Comparison of ENCODE assay signal across 8 mouse cellular contexts in genomic region chr16:93006321-93006984, GRCm38 (mm10).
DNase-seq lines count a peak whose midpoint lies in the region; ATAC-seq lines count a peak whose summit lies in the region.

No protein-coding gene starts in this region.

- H3K9ac ChIP-seq in embryonic facial prominence, embryonic 11.5 days (replicated peaks; ENCODE audit: low read length) = no peak overlapping the region
- no peak overlapping the region for H3K9ac ChIP-seq in heart, embryonic 11.5 days (ENCODE audit: low read depth, low read length)
- H3K9ac ChIP-seq in kidney, embryonic 15.5 days = no peak overlapping the region
- H3K9ac ChIP-seq in midbrain, embryonic 14.5 days (replicated peaks; ENCODE audit: low read length) = no peak overlapping the region

- intact Hi-C loops in left cerebral cortex, postnatal 14 days (cut with DNase I) = no loop called here

- 3% methylated on average over 21 of the region's 21 CpGs for WGBS in embryonic facial prominence, embryonic 11.5 days
- WGBS in heart, embryonic 11.5 days (ENCODE audit: insufficient replicate concordance) = 4% methylated on average over 21 of the region's 21 CpGs
- WGBS in kidney, embryonic 15.5 days = 4% methylated on average over 21 of the region's 21 CpGs
- 6% methylated on average over 21 of the region's 21 CpGs for WGBS in midbrain, embryonic 14.5 days

- H3K36me3 ChIP-seq in embryonic facial prominence, embryonic 11.5 days (replicated peaks; ENCODE audit: control insufficient read depth, insufficient read depth, low read depth, low read length) = no peaks in the 10 kb centered on the region
- H3K36me3 ChIP-seq in heart, embryonic 11.5 days (ENCODE audit: control insufficient read depth, insufficient read depth, low read length) = no peaks in the 10 kb centered on the region
- no peaks in the 10 kb centered on the region for H3K36me3 ChIP-seq in kidney, embryonic 15.5 days
- no peaks in the 10 kb centered on the region for H3K36me3 ChIP-seq in midbrain, embryonic 14.5 days (ENCODE audit: control insufficient read depth, insufficient read depth, low read length)

- no peak for ATAC-seq in embryonic facial prominence, embryonic 11.5 days (replicated peaks; ENCODE audit: insufficient number of reproducible peaks, low FRiP score, low TSS enrichment, low read depth)
- ATAC-seq in heart, embryonic 11.5 days (replicated peaks; ENCODE audit: insufficient number of reproducible peaks, low FRiP score, low TSS enrichment) = no peak
- peak; percentile 79; the same call in 1 of the 2 replicates for ATAC-seq in kidney, embryonic 15.5 days (replicated peaks; ENCODE audit: low FRiP score)
- no peak for ATAC-seq in midbrain, embryonic 14.5 days (ENCODE audit: low FRiP score, low TSS enrichment)
- ATAC-seq in megakaryocyte, adult 5-6 weeks (ENCODE audit: poor library complexity, severe bottlenecking) = no peak

- H3K4me1 ChIP-seq in embryonic facial prominence, embryonic 11.5 days (ENCODE audit: control insufficient read depth, insufficient read depth, low read length) = no peaks in the 10 kb centered on the region
- H3K4me1 ChIP-seq in heart, embryonic 11.5 days (ENCODE audit: control insufficient read depth, insufficient read depth, low read length) = no peaks in the 10 kb centered on the region
- H3K4me1 ChIP-seq in kidney, embryonic 15.5 days = peaks cover 10% of the 10 kb centered on the region
- H3K4me1 ChIP-seq in midbrain, embryonic 14.5 days (ENCODE audit: control insufficient read depth, insufficient read depth, low read length) = peaks cover 11% of the 10 kb centered on the region

- peak; percentile 50 to 61 for DNase-seq in cerebellum, postnatal 25 days
- DNase-seq in cerebellum, adult 11-12 months = no peak
- DNase-seq in embryonic facial prominence, embryonic 11.5 days (ENCODE audit: low spot score) = peak; percentile 30
- peak; percentile 40 for DNase-seq in midbrain, embryonic 14.5 days
- DNase-seq in left cerebral cortex, postnatal 14 days (ENCODE audit: low spot score in 2 of 2) = no peak

- no peaks in the 10 kb centered on the region for H3K9me3 ChIP-seq in embryonic facial prominence, embryonic 11.5 days (replicated peaks; ENCODE audit: control insufficient read depth, low read length)
- H3K9me3 ChIP-seq in heart, embryonic 11.5 days (replicated peaks; ENCODE audit: control insufficient read depth, low read length) = no peaks in the 10 kb centered on the region
- H3K9me3 ChIP-seq in kidney, embryonic 15.5 days (replicated peaks) = no peaks in the 10 kb centered on the region
- H3K9me3 ChIP-seq in midbrain, embryonic 14.5 days (ENCODE audit: control insufficient read depth, low read length) = no peaks in the 10 kb centered on the region

- H3K4me2 ChIP-seq in embryonic facial prominence, embryonic 11.5 days (ENCODE audit: low read depth, low read length) = peak overlapping the region; percentile 1
- peak overlapping the region; percentile 60 for H3K4me2 ChIP-seq in heart, embryonic 11.5 days
- peak overlapping the region; percentile 52 for H3K4me2 ChIP-seq in kidney, embryonic 15.5 days
- H3K4me2 ChIP-seq in midbrain, embryonic 14.5 days (ENCODE audit: low read length) = peak overlapping the region; percentile 43

- H3K27ac ChIP-seq in embryonic facial prominence, embryonic 11.5 days (replicated peaks; ENCODE audit: low read depth, low read length) = no peak overlapping the region
- no peak overlapping the region for H3K27ac ChIP-seq in heart, embryonic 11.5 days (ENCODE audit: low read depth, low read length)
- H3K27ac ChIP-seq in kidney, embryonic 15.5 days = peak overlapping the region; percentile 49
- H3K27ac ChIP-seq in midbrain, embryonic 14.5 days (replicated peaks; ENCODE audit: low read depth, low read length) = no peak overlapping the region

- H3K27me3 ChIP-seq in embryonic facial prominence, embryonic 11.5 days (ENCODE audit: control insufficient read depth, insufficient read depth, low read length) = no peaks in the 10 kb centered on the region
- peaks cover 11% of the 10 kb centered on the region for H3K27me3 ChIP-seq in heart, embryonic 11.5 days (ENCODE audit: control insufficient read depth, insufficient read depth, low read length)
- H3K27me3 ChIP-seq in kidney, embryonic 15.5 days = peaks cover 25% of the 10 kb centered on the region
- 0 out of 2 replicates have a peak, but pooled peaks cover 3% of the 10 kb centered on the region for H3K27me3 ChIP-seq in midbrain, embryonic 14.5 days (ENCODE audit: control insufficient read depth, insufficient read depth, low read length)

- no peak overlapping the region for H3K4me3 ChIP-seq in embryonic facial prominence, embryonic 11.5 days (ENCODE audit: low read depth, low read length)
- peak overlapping the region; percentile 12; the same call in 1 of the 2 replicates for H3K4me3 ChIP-seq in heart, embryonic 11.5 days (ENCODE audit: low read depth, low read length)
- H3K4me3 ChIP-seq in kidney, embryonic 15.5 days (replicated peaks) = peak overlapping the region; percentile 21
- no peak overlapping the region; the same call in 1 of the 2 replicates for H3K4me3 ChIP-seq in midbrain, embryonic 14.5 days (replicated peaks; ENCODE audit: low read depth, low read length)

Comparison
In these comparisons a context has a peak if more than half of its experiments do, and no peak if none do; other contexts are left out.
1. DNase-seq: peak in cerebellum, postnatal 25 days (2 of 2), embryonic facial prominence, embryonic 11.5 days (single experiment) and midbrain, embryonic 14.5 days (single experiment); none in cerebellum, adult 11-12 months (single experiment) and left cerebral cortex, postnatal 14 days (0 of 2).
2. H3K4me2 ChIP-seq: peak in every context shown above with its lines; median percentile 60 in heart, embryonic 11.5 days; 52 in kidney, embryonic 15.5 days; 43 in midbrain, embryonic 14.5 days; 1 in embryonic facial prominence, embryonic 11.5 days.
3. H3K4me3 ChIP-seq: peak in heart, embryonic 11.5 days (single experiment) and kidney, embryonic 15.5 days (single experiment); none in embryonic facial prominence, embryonic 11.5 days (single experiment) and midbrain, embryonic 14.5 days (single experiment).